Mouse (Mus musculus) stomach, postnatal 0 days (tissue): ENCODE measurements around the gene Podxl2. TPM values are rescaled to one million over a fixed set of nuclear protein-coding genes. Genes with fewer than 3 reads are reported as not detected.
A peak's percentile ranks its signal among the peaks of the same experiment; 100 is the strongest.

Source experiments
- ATAC-seq: fragments of 200-750 bp; cut with Nextera tagmentation; 2 replicates; pipeline ENCODE4 v1.8.0; 2017; ENCODE audit not compliant: low FRiP score, low TSS enrichment
- DNase-seq: peaks from one replicate; pipeline ENCODE4 v3.0.0-alpha.2; 2016; ENCODE audit warnings: low spot score
- H3K27ac ChIP-seq: fragments of 300-500 bp; sonication (generic); replicated peaks from 2 replicates; pipeline ENCODE4 v1.5.1; 2014; ENCODE audit warnings: mild to moderate bottlenecking, control low read depth
- H3K27me3 ChIP-seq: fragments of 300-500 bp; sonication (generic); 2 replicates; pipeline ENCODE4 v1.6.1; 2014; ENCODE audit warnings: low read length; ENCODE audit not compliant: control insufficient read depth, insufficient read depth
- H3K36me3 ChIP-seq: fragments of 300-500 bp; sonication (generic); 2 replicates; pipeline ENCODE4 v1.6.1; 2014; ENCODE audit warnings: low read length, mixed read lengths; ENCODE audit not compliant: control insufficient read depth, insufficient read depth
- H3K4me1 ChIP-seq: fragments of 300-500 bp; sonication (generic); replicated peaks from 2 replicates; pipeline ENCODE4 v1.6.1; 2014; ENCODE audit warnings: antibody characterized with exemption; ENCODE audit not compliant: control insufficient read depth, insufficient read depth
- H3K4me2 ChIP-seq: fragments of 300-500 bp; sonication (generic); replicated peaks from 2 replicates; pipeline ENCODE4 v1.6.1; 2014; ENCODE audit warnings: low read depth, mild to moderate bottlenecking, control low read depth, moderate library complexity
- H3K4me3 ChIP-seq: fragments of 300-500 bp; sonication (generic); 2 replicates; pipeline ENCODE4 v1.5.1; 2014; ENCODE audit warnings: low read depth, low read length, control low read depth
- H3K9ac ChIP-seq: fragments of 300-500 bp; sonication (generic); 2 replicates; pipeline ENCODE4 v1.6.1; 2014; ENCODE audit warnings: mild to moderate bottlenecking, low read length, control low read depth, mixed read lengths
- H3K9me3 ChIP-seq: fragments of 300-500 bp; sonication (generic); 2 replicates; pipeline ENCODE4 v1.6.1; 2016; ENCODE audit warnings: low read length; ENCODE audit not compliant: control insufficient read depth
- CTCF ChIP-seq: IDR thresholded peaks from 2 replicates; pipeline ENCODE4 v1.5.1; 2016; ENCODE audit warnings: antibody characterized with exemption, low read depth, mild to moderate bottlenecking, moderate library complexity
- EP300 ChIP-seq: optimal IDR thresholded peaks from 2 replicates; pipeline ENCODE3; 2016; ENCODE audit warnings: antibody characterized with exemption
- WGBS: fragments of 180-500 bp; shearing (Covaris S2); extraction: QIAGEN DNeasy Blood & Tissue Kit; methylation state at CpG from one replicate; pipeline ENCODE4 v1.1.7; 2014; 5-methylcytosine and 5-hydroxymethylcytosine counted together
- polyA plus RNA-seq: library from polyadenylated mRNA; unstranded; fragments of >200 nt; fragmentation: Nextera tagmentation; extraction: Ambion mirVana; gene quantifications from 2 replicates; pipeline ENCODE4 v1.2.1, GENCODE M21; 2015

Gene Podxl2
- polyA plus RNA-seq, 1 experiment from 2014 or later = 31.4 TPM

GRCm38 (mm10) chr6:88885644-88886416, 11.0 kb upstream of the Podxl2 start:
- Histone ChIP-seq H3K4me1 (no peaks in the 10 kb centered on the region), H3K4me2 (no peak overlapping the region), H3K4me3 (no peak overlapping the region), H3K9ac (no peak overlapping the region), H3K27ac (no peak overlapping the region), H3K27me3 (no peaks in the 10 kb centered on the region), H3K9me3 (no peaks in the 10 kb centered on the region), H3K36me3 (peaks cover 16% of the 10 kb centered on the region)
- WGBS = 97% methylated on average over 12 of the region's 12 CpGs
- ATAC-seq = no peak
- TF ChIP-seq CTCF (no peak), EP300 (no peak)
- no peak for DNase-seq

GRCm38 (mm10) chr6:88884690-88885089, 9.8 kb upstream of the Podxl2 start:
- H3K27ac ChIP-seq = no peak overlapping the region
- WGBS = 93% methylated on average over 17 of the region's 17 CpGs
- TF ChIP-seq EP300 = no peak
- no peak for TF ChIP-seq CTCF
- no peaks in the 10 kb centered on the region for H3K27me3 ChIP-seq
- no peak overlapping the region for H3K9ac ChIP-seq
- H3K36me3 ChIP-seq = peaks cover 16% of the 10 kb centered on the region
- H3K9me3 ChIP-seq = no peaks in the 10 kb centered on the region
- DNase-seq (no peak), ATAC-seq (no peak)
- H3K4me2 ChIP-seq = no peak overlapping the region
- no peak overlapping the region for H3K4me3 ChIP-seq
- H3K4me1 ChIP-seq = no peaks in the 10 kb centered on the region

- Histone ChIP-seq H3K4me3 (no peak overlapping the region), H3K27ac (no peak overlapping the region), H3K4me1 (no peaks in the 10 kb centered on the region), H3K9me3 (no peaks in the 10 kb centered on the region), H3K27me3 (no peaks in the 10 kb centered on the region), H3K9ac (no peak overlapping the region), H3K36me3 (peaks cover 15% of the 10 kb centered on the region), H3K4me2 (no peak overlapping the region)
- no peak for TF ChIP-seq CTCF
- TF ChIP-seq EP300 = no peak
- ATAC-seq (no peak), DNase-seq (no peak)
- 80% methylated on average over 10 of the region's 10 CpGs for WGBS
Observed at GRCm38 (mm10) chr6:88884195-88884594, 9.4 kb upstream of the Podxl2 start.

GRCm38 (mm10) chr6:88881334-88881733, 6.5 kb upstream of the Podxl2 start:
- WGBS = 71% methylated on average over 7 of the region's 7 CpGs
- DNase-seq (no peak), ATAC-seq (no peak)
- Histone ChIP-seq H3K4me2 (no peak overlapping the region), H3K9ac (no peak overlapping the region), H3K27ac (no peak overlapping the region), H3K36me3 (peaks cover 6% of the 10 kb centered on the region; the same call in 1 of the 2 replicates), H3K9me3 (no peaks in the 10 kb centered on the region), H3K4me1 (no peaks in the 10 kb centered on the region), H3K27me3 (no peaks in the 10 kb centered on the region), H3K4me3 (no peak overlapping the region)
- TF ChIP-seq EP300 = no peak
- TF ChIP-seq CTCF = no peak

- Histone ChIP-seq H3K4me3 (no peak overlapping the region), H3K9me3 (no peaks in the 10 kb centered on the region), H3K36me3 (peaks cover 6% of the 10 kb centered on the region; the same call in 1 of the 2 replicates), H3K27ac (no peak overlapping the region), H3K4me2 (no peak overlapping the region), H3K27me3 (no peaks in the 10 kb centered on the region), H3K9ac (no peak overlapping the region), H3K4me1 (no peaks in the 10 kb centered on the region)
- TF ChIP-seq EP300 (no peak), CTCF (peak; percentile 43; the same call in 1 of the 2 replicates)
- ATAC-seq (no peak), DNase-seq (no peak)
- 64% methylated on average over 4 of the region's 4 CpGs for WGBS
Observed at GRCm38 (mm10) chr6:88879471-88879870, 4.6 kb upstream of the Podxl2 start.
